Mouse (Mus musculus): ENCODE data around the gene Olfr1475.
"Not testable (repeated sequence)": the region's sequence is repeated elsewhere in the genome, so short reads cannot be mapped to it uniquely, and the experiment has no call there.

The Olfr1475 gene

GRCm38 (mm10) chr19:13480096-13480495 lies at the start of gene Olfr1475:
Gene Olfr1475, minus strand, starts transcription at chr19:13480196.
- no peak for DNase-seq (ENCODE audit: low read depth)

- no peak for DNase-seq (ENCODE audit: low read depth)
Observed at GRCm38 (mm10) chr19:13527613-13528012, 47.6 kb upstream of the Olfr1475 start, which contains the start of gene Olfr1480. Gene Olfr1480, plus strand, starts transcription at chr19:13527913.

- no peak for DNase-seq (ENCODE audit: low read depth)
Observed at GRCm38 (mm10) chr19:13500246-13500645, 20.2 kb upstream of the Olfr1475 start, which contains the start of gene Olfr1477. Gene Olfr1477, plus strand, starts transcription at chr19:13500546.

GRCm38 (mm10) chr19:13469265-13469664 lies 10.7 kb downstream of the Olfr1475 start, which contains the start of gene Olfr1474:
Gene Olfr1474, plus strand, starts transcription at chr19:13469565.
- not testable (repeated sequence) for DNase-seq (ENCODE audit: low read depth)

- DNase-seq (ENCODE audit: low read depth): no peak
Observed at GRCm38 (mm10) chr19:13455986-13456385, 24.0 kb downstream of the Olfr1475 start, which contains the start of gene Olfr1472. Gene Olfr1472, minus strand, starts transcription at chr19:13456086.

GRCm38 (mm10) chr19:13443109-13443508 lies 36.9 kb downstream of the Olfr1475 start, which contains the start of gene Olfr1471:
Gene Olfr1471, plus strand, starts transcription at chr19:13443409.
- DNase-seq (ENCODE audit: low read depth): not testable (repeated sequence)
